Mouse (Mus musculus): ENCODE measurements around the gene Ptprr. TPM values are rescaled to one million over a fixed set of nuclear protein-coding genes. Genes with fewer than 3 reads are reported as not detected.

The Ptprr gene
- polyA plus RNA-seq, 1 experiment: 1.6 TPM

- 14% methylated on average over 20 of the region's 20 CpGs for WGBS
- Histone ChIP-seq H3K4me1 (ENCODE audit: control insufficient read depth, insufficient read depth, low read length) (no peaks in the 10 kb centered on the region), H3K4me3 (replicated peaks; ENCODE audit: control insufficient read depth, low read depth, low read length) (no peak overlapping the region), H3K27ac (ENCODE audit: control insufficient read depth, insufficient read depth, low read depth, low read length, poor library complexity) (no peak overlapping the region)
- no peak for TF ChIP-seq POLR2A (IDR thresholded peaks at IDR 0.05; ENCODE audit: borderline replicate concordance, control insufficient read depth, low read depth, low read length)
- no peak for TF ChIP-seq CTCF (IDR thresholded peaks at IDR 0.05; ENCODE audit: control insufficient read depth, insufficient read depth, low read length)
Observed at GRCm38 (mm10) chr10:116019086-116019860, 1.3 kb downstream of the Ptprr start.

GRCm38 (mm10) chr10:116021081-116021480 lies 3.1 kb downstream of the Ptprr start:
- 73% methylated on average over 3 of the region's 3 CpGs for WGBS
- Histone ChIP-seq H3K4me1 (ENCODE audit: control insufficient read depth, insufficient read depth, low read length) (no peaks in the 10 kb centered on the region), H3K4me3 (replicated peaks; ENCODE audit: control insufficient read depth, low read depth, low read length) (no peak overlapping the region), H3K27ac (ENCODE audit: control insufficient read depth, insufficient read depth, low read depth, low read length, poor library complexity) (no peak overlapping the region)
- TF ChIP-seq POLR2A (IDR thresholded peaks at IDR 0.05; ENCODE audit: borderline replicate concordance, control insufficient read depth, low read depth, low read length) (no peak), CTCF (IDR thresholded peaks at IDR 0.05; ENCODE audit: control insufficient read depth, insufficient read depth, low read length) (no peak)

GRCm38 (mm10) chr10:116038150-116038549 lies 20.1 kb downstream of the Ptprr start:
- 69% methylated on average over 1 of the region's 1 CpGs for WGBS
- no peaks in the 10 kb centered on the region for H3K4me1 ChIP-seq (ENCODE audit: control insufficient read depth, insufficient read depth, low read length)
- no peak overlapping the region for H3K27ac ChIP-seq (ENCODE audit: control insufficient read depth, insufficient read depth, low read depth, low read length, poor library complexity)
- TF ChIP-seq POLR2A (IDR thresholded peaks at IDR 0.05; ENCODE audit: borderline replicate concordance, control insufficient read depth, low read depth, low read length) (no peak), CTCF (IDR thresholded peaks at IDR 0.05; ENCODE audit: control insufficient read depth, insufficient read depth, low read length) (no peak)
- H3K4me3 ChIP-seq (replicated peaks; ENCODE audit: control insufficient read depth, low read depth, low read length): no peak overlapping the region

GRCm38 (mm10) chr10:116075954-116076353 lies 57.9 kb downstream of the Ptprr start:
- 69% methylated on average over 5 of the region's 5 CpGs for WGBS
- no peak overlapping the region for H3K4me3 ChIP-seq (replicated peaks; ENCODE audit: control insufficient read depth, low read depth, low read length)
- TF ChIP-seq CTCF (IDR thresholded peaks at IDR 0.05; ENCODE audit: control insufficient read depth, insufficient read depth, low read length) (no peak), POLR2A (IDR thresholded peaks at IDR 0.05; ENCODE audit: borderline replicate concordance, control insufficient read depth, low read depth, low read length) (no peak)

GRCm38 (mm10) chr10:116078636-116079035 lies 60.6 kb downstream of the Ptprr start:
- WGBS: 84% methylated on average over 5 of the region's 5 CpGs
- H3K27ac ChIP-seq (ENCODE audit: control insufficient read depth, insufficient read depth, low read depth, low read length, poor library complexity): no peak overlapping the region
- TF ChIP-seq CTCF (IDR thresholded peaks at IDR 0.05; ENCODE audit: control insufficient read depth, insufficient read depth, low read length) (no peak), POLR2A (IDR thresholded peaks at IDR 0.05; ENCODE audit: borderline replicate concordance, control insufficient read depth, low read depth, low read length) (no peak)
- no peak overlapping the region for H3K4me3 ChIP-seq (replicated peaks; ENCODE audit: control insufficient read depth, low read depth, low read length)
- H3K4me1 ChIP-seq (ENCODE audit: control insufficient read depth, insufficient read depth, low read length): no peaks in the 10 kb centered on the region

More at GRCm38 (mm10) chr10:116075954-116076353, 57.9 kb downstream of the Ptprr start:
- no peak overlapping the region for H3K27ac ChIP-seq (ENCODE audit: control insufficient read depth, insufficient read depth, low read depth, low read length, poor library complexity)
- no peaks in the 10 kb centered on the region for H3K4me1 ChIP-seq (ENCODE audit: control insufficient read depth, insufficient read depth, low read length)

- H3K4me1 ChIP-seq (ENCODE audit: control insufficient read depth, insufficient read depth, low read length): no peaks in the 10 kb centered on the region
- WGBS: 50% methylated on average over 7 of the region's 7 CpGs
- H3K27ac ChIP-seq (ENCODE audit: control insufficient read depth, insufficient read depth, low read depth, low read length, poor library complexity): no peak overlapping the region
- TF ChIP-seq POLR2A (IDR thresholded peaks at IDR 0.05; ENCODE audit: borderline replicate concordance, control insufficient read depth, low read depth, low read length): no peak
- TF ChIP-seq CTCF (IDR thresholded peaks at IDR 0.05; ENCODE audit: control insufficient read depth, insufficient read depth, low read length): no peak
- H3K4me3 ChIP-seq (replicated peaks; ENCODE audit: control insufficient read depth, low read depth, low read length): no peak overlapping the region
Observed at GRCm38 (mm10) chr10:116079396-116079795, 61.4 kb downstream of the Ptprr start.

- Histone ChIP-seq H3K4me1 (ENCODE audit: control insufficient read depth, insufficient read depth, low read length) (no peaks in the 10 kb centered on the region), H3K27ac (ENCODE audit: control insufficient read depth, insufficient read depth, low read depth, low read length, poor library complexity) (no peak overlapping the region), H3K4me3 (replicated peaks; ENCODE audit: control insufficient read depth, low read depth, low read length) (no peak overlapping the region)
- 81% methylated on average over 6 of the region's 6 CpGs for WGBS
- no peak for TF ChIP-seq POLR2A (IDR thresholded peaks at IDR 0.05; ENCODE audit: borderline replicate concordance, control insufficient read depth, low read depth, low read length)
- TF ChIP-seq CTCF (IDR thresholded peaks at IDR 0.05; ENCODE audit: control insufficient read depth, insufficient read depth, low read length): no peak
Observed at GRCm38 (mm10) chr10:116080841-116081240, 62.8 kb downstream of the Ptprr start.

- WGBS: 21% methylated on average over 3 of the region's 3 CpGs
- no peak overlapping the region for H3K27ac ChIP-seq (ENCODE audit: control insufficient read depth, insufficient read depth, low read depth, low read length, poor library complexity)
- no peaks in the 10 kb centered on the region for H3K4me1 ChIP-seq (ENCODE audit: control insufficient read depth, insufficient read depth, low read length)
- H3K4me3 ChIP-seq (replicated peaks; ENCODE audit: control insufficient read depth, low read depth, low read length): no peak overlapping the region
- TF ChIP-seq POLR2A (IDR thresholded peaks at IDR 0.05; ENCODE audit: borderline replicate concordance, control insufficient read depth, low read depth, low read length): no peak
- no peak for TF ChIP-seq CTCF (IDR thresholded peaks at IDR 0.05; ENCODE audit: control insufficient read depth, insufficient read depth, low read length)
Observed at GRCm38 (mm10) chr10:116083965-116084364, 66.0 kb downstream of the Ptprr start.
